Mouse (Mus musculus) C2C12 (cell line): ENCODE results near the gene Tuba8. TPM values are rescaled to one million over a fixed set of nuclear protein-coding genes. Genes with fewer than 3 reads are reported as not detected.
A peak's percentile ranks its signal among the peaks of the same experiment; 100 is the strongest.

Experiments used
- H3K27me3 ChIP-seq: one replicate; pipeline ENCODE4 v1.6.1; 2011; ENCODE audit not compliant: control insufficient read depth, insufficient read depth, insufficient read length
- H3K36me3 ChIP-seq: one replicate; pipeline ENCODE4 v1.6.1; 2011; ENCODE audit not compliant: control insufficient read depth, insufficient read depth
- H3K4me3 ChIP-seq: one replicate; pipeline ENCODE4 v1.5.1; 2011; ENCODE audit warnings: mild to moderate bottlenecking, control low read depth; ENCODE audit not compliant: poor library complexity, insufficient read depth, severe bottlenecking
- H3K79me2 ChIP-seq: one replicate; pipeline ENCODE4 v1.6.1; 2011; ENCODE audit not compliant: control insufficient read depth, insufficient read depth
- H3K79me3 ChIP-seq: one replicate; pipeline ENCODE4 v1.6.1; 2011; ENCODE audit warnings: low read depth, control low read depth
- H3ac ChIP-seq: one replicate; pipeline ENCODE3; 2011; ENCODE audit warnings: low read depth; ENCODE audit not compliant: control insufficient read depth, insufficient read length
- CEBPB ChIP-seq: IDR thresholded peaks from one replicate; pipeline ENCODE4 v1.6.1; 2011; ENCODE audit warnings: low read depth, mild to moderate bottlenecking, control low read depth, moderate library complexity
- CTCF ChIP-seq: IDR thresholded peaks from one replicate; pipeline ENCODE4 v1.5.1; 2011; ENCODE audit not compliant: control insufficient read depth, insufficient read depth, insufficient read length
- FOSL1 ChIP-seq: IDR thresholded peaks from one replicate; pipeline ENCODE4 v1.8.0; 2011; ENCODE audit warnings: mild to moderate bottlenecking, low read length; ENCODE audit not compliant: poor library complexity, insufficient read depth, severe bottlenecking
- MAX ChIP-seq: IDR thresholded peaks from one replicate; pipeline ENCODE4 v1.6.1; 2011; ENCODE audit warnings: mild to moderate bottlenecking, control low read depth
- MYOD1 ChIP-seq: IDR thresholded peaks from one replicate; pipeline ENCODE4 v1.6.1; 2011; ENCODE audit warnings: low read depth; ENCODE audit not compliant: control insufficient read depth, insufficient read length
- MYOG ChIP-seq: IDR thresholded peaks from one replicate; pipeline ENCODE4 v1.6.1; 2011; ENCODE audit not compliant: control insufficient read depth, insufficient read length; ENCODE audit errors: extremely low read depth
- USF1 ChIP-seq: IDR thresholded peaks from one replicate; pipeline ENCODE4 v1.6.1; 2011; ENCODE audit warnings: low read depth, mild to moderate bottlenecking, control low read depth, moderate library complexity
- polyA plus RNA-seq: library from polyadenylated mRNA; unstranded; fragments of >200 nt; fragmentation: generic; extraction: Trizol; gene quantifications from one replicate; pipeline ENCODE4 v1.2.1, GENCODE M21; 2012; ENCODE audit warnings: missing spikeins

The Tuba8 gene
- polyA plus RNA-seq, 1 experiment = 0.07 TPM

DNA sequence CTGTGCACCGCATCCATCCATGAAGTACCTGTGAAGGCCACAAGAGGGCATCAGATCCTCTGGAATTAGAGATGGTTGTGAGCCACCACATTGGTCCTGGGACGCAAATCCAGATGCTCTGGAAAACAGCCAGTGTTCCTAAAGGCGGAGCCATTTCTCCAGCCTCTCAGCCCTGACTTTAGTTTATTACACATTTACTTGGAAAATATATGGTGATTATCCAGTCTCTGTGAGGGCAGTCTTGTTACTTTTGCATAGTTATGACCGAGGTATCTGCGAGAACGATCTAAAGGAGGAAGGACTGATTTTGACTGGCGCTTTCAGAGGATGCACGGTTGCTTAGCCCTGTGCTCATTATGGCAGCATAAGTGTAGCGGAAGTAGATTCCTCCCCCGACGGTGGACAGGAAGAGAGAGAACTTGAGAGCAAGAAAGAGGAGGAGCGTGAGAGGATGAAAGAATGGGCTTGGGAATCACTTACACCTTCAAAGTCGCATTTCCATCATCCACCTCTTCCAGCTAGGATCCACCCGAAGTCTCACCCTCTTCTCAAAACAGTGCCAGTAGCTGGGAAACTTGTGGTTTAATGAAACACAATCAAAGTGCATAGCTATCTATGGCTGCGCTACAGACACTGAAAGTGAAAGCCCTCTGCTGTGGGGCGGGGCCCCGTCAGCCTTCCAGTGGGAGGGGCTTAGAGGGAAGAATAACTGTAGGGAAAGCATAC lies 61.7 kb downstream of the Tuba8 start:
- TF ChIP-seq CTCF (peak; percentile 21), MYOD1 (no peak)
- Histone ChIP-seq H3K4me3 (peak overlapping the region; percentile 25), H3K27me3 (peaks cover 14% of the 10 kb centered on the region), H3K36me3 (no peaks in the 10 kb centered on the region), H3K79me3 (no peaks in the 10 kb centered on the region), H3ac (peak overlapping the region; percentile 48), H3K79me2 (no peaks in the 10 kb centered on the region)

DNA sequence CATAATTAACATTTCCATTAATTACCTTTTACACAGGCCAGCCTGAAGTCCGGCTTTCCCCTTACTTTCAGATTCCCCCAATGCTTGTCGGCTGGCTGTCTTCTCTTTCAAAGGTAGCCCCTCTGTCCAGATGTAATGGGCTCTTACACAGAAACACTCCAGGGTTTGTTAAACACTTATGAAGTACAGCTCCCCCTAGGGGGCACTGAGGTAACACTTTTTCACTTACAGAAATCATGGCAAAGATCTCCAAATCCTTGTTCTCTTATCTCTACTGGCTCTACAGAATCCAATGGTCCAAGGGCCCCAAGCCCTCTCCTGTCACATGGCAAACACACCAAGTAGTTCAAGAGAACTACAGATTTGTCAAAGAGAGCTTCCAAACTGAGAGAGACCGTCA lies 63.9 kb downstream of the Tuba8 start:
- no peaks in the 10 kb centered on the region for H3K79me3 ChIP-seq
- no peak overlapping the region for H3ac ChIP-seq
- no peaks in the 10 kb centered on the region for H3K79me2 ChIP-seq
- no peak overlapping the region for H3K4me3 ChIP-seq
- TF ChIP-seq FOSL1 (no peak), MYOD1 (no peak), USF1 (no peak), MYOG (no peak), MAX (no peak), CEBPB (no peak), CTCF (no peak)
- H3K27me3 ChIP-seq = peaks cover 11% of the 10 kb centered on the region
- H3K36me3 ChIP-seq = no peaks in the 10 kb centered on the region

Other genes with a start within 250 kb of the Tuba8 start
- gene Mical3, start 79.7 kb upstream of the Tuba8 start, polyA plus RNA-seq = 10.3 TPM
- gene Pex26, start 27.0 kb upstream of the Tuba8 start, polyA plus RNA-seq = 2.7 TPM
- gene Usp18, start 35.2 kb downstream of the Tuba8 start, polyA plus RNA-seq = 0.02 TPM
- gene Slc6a13, start 89.5 kb downstream of the Tuba8 start, polyA plus RNA-seq = not detected
- 0.15 TPM for gene Slc6a12, start 132.4 kb downstream of the Tuba8 start, polyA plus RNA-seq